Mouse (Mus musculus) liver, embryonic 14.5 days (tissue): ENCODE measurements around the gene Slamf1.

Experiments used
- CTCF ChIP-seq: IDR thresholded peaks from 2 replicates; pipeline ENCODE4 v1.5.1; 2016; ENCODE audit warnings: antibody characterized with exemption, low read depth, control low read depth
- EP300 ChIP-seq: IDR thresholded peaks from 2 replicates; pipeline ENCODE4 v1.6.1; 2016; ENCODE audit warnings: antibody characterized with exemption, low read depth

DNA sequence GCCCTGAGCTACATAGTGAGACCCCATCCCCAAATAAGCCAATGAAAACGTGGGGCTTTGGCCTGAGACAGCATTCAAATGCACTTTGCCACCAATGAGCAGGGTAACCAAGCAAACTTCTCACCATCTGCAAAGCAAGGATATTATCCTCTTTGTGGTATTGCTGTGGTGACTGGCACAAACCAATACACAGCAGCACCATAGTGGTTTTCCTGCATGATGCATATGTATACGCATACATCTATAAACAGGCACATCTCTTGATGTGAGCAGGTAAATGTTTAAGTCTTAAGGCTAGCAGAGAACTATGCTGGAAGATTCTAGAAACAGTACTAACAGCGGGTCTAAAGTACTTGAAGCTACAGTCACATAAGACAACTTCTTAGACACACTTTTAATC lies 22.5 kb downstream of the Slamf1 start:
- no peak for TF ChIP-seq EP300
- TF ChIP-seq CTCF: no peak
